Mouse (Mus musculus): ENCODE measurements at regions not wholly inside any gene's neighbourhood (a gene's known extent, or its start where the extent isn't known, plus 50 kb on each side); places are given as distances from the start of the nearest gene placed in this dataset.

DNA sequence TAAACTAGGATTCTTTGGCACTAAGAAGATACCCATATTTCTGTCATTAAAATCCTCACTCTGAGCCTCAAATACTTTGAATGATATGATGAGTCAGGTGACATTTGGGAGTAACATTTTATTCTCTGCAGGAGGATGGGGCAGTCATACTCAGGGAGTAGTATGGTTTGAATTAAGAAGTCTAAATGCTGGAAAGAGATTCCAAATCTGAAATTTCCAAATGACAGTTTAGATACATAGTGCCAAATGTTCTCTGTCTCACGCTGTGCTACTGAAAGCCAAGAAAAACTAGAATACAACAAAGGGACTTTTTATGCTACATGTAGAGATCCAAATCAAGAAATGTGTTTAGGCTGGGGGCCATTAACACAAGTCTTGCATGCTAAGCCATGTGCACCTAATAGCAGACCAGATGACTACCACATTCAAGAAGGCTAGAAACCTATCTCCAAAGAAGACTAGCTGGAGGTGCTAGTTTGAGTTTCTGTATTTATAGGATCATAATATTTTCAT is 796.5 kb downstream of the Flrt2 start:
- 85% methylated on average over 1 of the region's 1 CpGs for WGBS
- H3K27ac ChIP-seq (replicated peaks), result no peak overlapping the region
- H3K9me3 ChIP-seq, result no peaks in the 10 kb centered on the region
- H3K27me3 ChIP-seq (replicated peaks; ENCODE audit: low read depth, poor library complexity, severe bottlenecking), result no peaks in the 10 kb centered on the region
- no peaks in the 10 kb centered on the region for H3K36me3 ChIP-seq (replicated peaks)
- H3K4me3 ChIP-seq, result no peak overlapping the region
- no peak for DNase-seq (ENCODE audit: low spot score)
- H3K4me1 ChIP-seq, result no peaks in the 10 kb centered on the region

DNA sequence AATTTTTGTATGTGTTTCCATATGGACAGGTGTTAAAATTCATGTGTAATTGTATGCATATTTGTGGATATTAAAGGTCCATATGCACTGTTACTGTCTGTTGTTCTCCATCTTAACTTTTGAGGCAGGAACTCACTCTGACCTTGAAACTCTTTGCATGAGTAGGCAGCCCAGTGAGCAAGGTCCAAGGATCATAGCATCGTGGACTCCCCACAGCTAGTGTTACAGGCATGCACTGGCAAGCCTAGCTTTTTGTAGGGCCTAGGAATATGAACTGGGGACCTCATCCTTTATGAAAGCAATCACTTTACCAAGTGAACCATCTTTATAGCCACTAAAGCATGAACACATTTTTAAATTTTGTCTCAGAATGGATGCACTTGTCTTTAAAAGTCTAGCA is 817.6 kb downstream of the Flrt2 start:
- 89% methylated on average over 1 of the region's 1 CpGs for WGBS
- Histone ChIP-seq H3K4me1 (no peaks in the 10 kb centered on the region), H3K27me3 (replicated peaks; ENCODE audit: low read depth, poor library complexity, severe bottlenecking) (no peaks in the 10 kb centered on the region), H3K36me3 (replicated peaks) (no peaks in the 10 kb centered on the region), H3K27ac (replicated peaks) (no peak overlapping the region), H3K4me3 (no peak overlapping the region), H3K9me3 (no peaks in the 10 kb centered on the region)
- DNase-seq (ENCODE audit: low spot score), result no peak

DNA sequence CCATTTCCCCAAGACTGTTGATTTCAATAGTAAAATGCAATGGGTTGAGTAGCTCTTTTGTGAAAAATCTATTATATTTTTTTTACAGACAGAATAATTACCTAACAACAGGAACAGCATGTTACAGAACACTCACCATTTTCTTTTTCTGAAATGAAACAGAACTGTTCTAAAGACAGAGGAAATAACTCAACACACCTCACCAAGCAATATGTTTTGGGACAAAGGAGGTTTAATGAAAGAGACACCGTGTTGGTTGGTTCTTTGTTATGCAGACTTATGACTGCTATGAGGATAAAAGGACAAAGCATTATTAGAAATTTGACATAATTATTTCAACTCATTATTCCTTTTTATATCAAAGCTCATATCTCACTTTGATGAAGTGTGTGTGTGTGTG is 866.8 kb downstream of the Flrt2 start:
- Histone ChIP-seq H3K9me3 (no peaks in the 10 kb centered on the region), H3K4me1 (no peaks in the 10 kb centered on the region), H3K36me3 (replicated peaks) (no peaks in the 10 kb centered on the region), H3K27ac (replicated peaks) (no peak overlapping the region), H3K4me3 (no peak overlapping the region), H3K27me3 (replicated peaks; ENCODE audit: low read depth, poor library complexity, severe bottlenecking) (no peaks in the 10 kb centered on the region)
- no peak for DNase-seq (ENCODE audit: low spot score)
- WGBS, result 81% methylated on average over 1 of the region's 1 CpGs

DNA sequence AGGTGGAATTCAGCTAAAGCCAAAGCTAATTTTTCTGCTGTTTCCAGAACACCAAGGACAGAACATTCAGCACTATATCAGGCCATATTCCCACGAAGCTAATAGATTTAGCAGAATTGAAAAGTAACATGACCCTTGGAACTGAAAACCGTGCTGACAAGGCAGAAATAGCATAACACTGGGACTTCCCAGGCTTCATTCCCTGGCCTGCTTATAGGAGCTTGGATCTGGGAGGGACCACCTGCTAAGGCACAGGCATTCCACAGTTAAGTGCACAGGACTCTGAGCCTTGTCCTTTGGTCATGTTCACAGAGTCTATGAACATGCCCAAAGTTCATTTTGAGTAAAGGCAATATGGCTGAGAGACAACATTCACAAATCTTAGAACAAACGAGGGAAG is 902.8 kb downstream of the Flrt2 start:
- Histone ChIP-seq H3K27ac (replicated peaks) (no peak overlapping the region), H3K9me3 (0 out of 2 replicates have a peak, but pooled peaks cover 3% of the 10 kb centered on the region), H3K4me3 (no peak overlapping the region), H3K4me1 (no peaks in the 10 kb centered on the region), H3K27me3 (replicated peaks; ENCODE audit: low read depth, poor library complexity, severe bottlenecking) (no peaks in the 10 kb centered on the region), H3K36me3 (replicated peaks) (no peaks in the 10 kb centered on the region)
- no peak for DNase-seq (ENCODE audit: low spot score)
- WGBS, result 65% methylated on average over 3 of the region's 3 CpGs

DNA sequence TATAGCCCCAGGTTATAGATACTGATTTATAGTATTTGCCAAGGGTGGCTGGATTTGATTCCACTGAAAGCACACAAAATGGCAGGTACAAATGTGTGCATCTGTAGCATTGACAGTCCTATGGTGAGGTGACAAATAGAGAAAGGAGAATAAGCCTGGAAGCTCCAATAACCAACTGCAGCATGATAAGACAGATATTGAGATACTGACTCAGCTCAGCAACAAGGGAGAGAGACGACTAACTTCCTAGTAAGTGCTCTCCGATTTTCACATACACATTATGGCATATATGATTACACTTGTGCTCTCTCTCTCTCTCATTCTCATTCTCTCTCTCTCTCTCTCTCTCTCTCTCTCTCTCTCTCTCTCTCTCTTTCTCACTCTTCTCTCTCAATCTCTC is 923.1 kb downstream of the Flrt2 start:
- Histone ChIP-seq H3K27me3 (replicated peaks; ENCODE audit: low read depth, poor library complexity, severe bottlenecking) (no peaks in the 10 kb centered on the region), H3K27ac (replicated peaks) (no peak overlapping the region), H3K36me3 (replicated peaks) (no peaks in the 10 kb centered on the region), H3K9me3 (no peaks in the 10 kb centered on the region), H3K4me1 (no peaks in the 10 kb centered on the region), H3K4me3 (no peak overlapping the region)
- no peak for DNase-seq (ENCODE audit: low spot score)
- 85% methylated on average over 2 of the region's 2 CpGs for WGBS

DNA sequence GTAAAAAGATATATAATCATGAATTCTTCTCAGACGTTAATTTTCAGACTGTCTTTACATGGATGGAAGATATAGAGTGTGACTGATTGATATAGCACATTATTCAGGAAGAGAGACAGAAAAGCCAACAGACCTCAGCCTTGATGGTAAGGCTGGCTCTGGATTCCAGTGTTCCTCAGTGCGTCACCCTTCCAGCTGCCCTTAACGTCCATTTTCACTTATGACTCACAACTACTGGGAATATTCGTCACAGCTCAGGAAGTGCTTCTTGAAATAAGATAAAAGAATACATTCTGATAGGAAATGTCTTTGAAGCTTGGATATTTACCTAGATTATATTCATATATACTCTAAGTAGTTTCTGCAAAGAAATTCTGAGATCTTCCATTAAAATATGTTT is 923.8 kb downstream of the Flrt2 start:
- WGBS, result 90% methylated on average over 4 of the region's 4 CpGs
- H3K27me3 ChIP-seq (replicated peaks; ENCODE audit: low read depth, poor library complexity, severe bottlenecking), result no peaks in the 10 kb centered on the region
- no peak for DNase-seq (ENCODE audit: low spot score)
- H3K4me1 ChIP-seq, result no peaks in the 10 kb centered on the region
- no peak overlapping the region for H3K27ac ChIP-seq (replicated peaks)
- no peaks in the 10 kb centered on the region for H3K36me3 ChIP-seq (replicated peaks)
- H3K4me3 ChIP-seq, result no peak overlapping the region
- no peaks in the 10 kb centered on the region for H3K9me3 ChIP-seq

DNA sequence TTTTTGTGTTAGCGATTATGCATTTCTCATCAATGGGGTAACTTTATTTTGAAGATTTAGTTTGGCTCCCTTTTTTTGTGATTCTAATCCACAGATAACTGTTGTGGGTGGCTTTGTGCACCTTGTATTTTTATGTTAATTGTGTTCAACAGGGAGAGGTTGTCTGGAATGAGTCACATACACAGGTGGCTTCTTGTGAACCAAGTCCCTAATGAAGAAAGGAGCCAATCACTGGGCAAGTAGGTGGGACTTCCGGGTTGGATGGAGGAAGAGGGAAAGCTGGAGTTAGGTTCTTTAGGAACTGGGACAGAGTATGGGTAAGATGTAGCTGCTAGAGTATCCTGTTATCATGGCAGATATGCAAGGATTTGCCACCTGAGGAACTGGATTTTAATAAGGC is 925.2 kb downstream of the Flrt2 start:
- no peaks in the 10 kb centered on the region for H3K4me1 ChIP-seq
- H3K27ac ChIP-seq (replicated peaks), result no peak overlapping the region
- WGBS, result 94% methylated on average over 2 of the region's 2 CpGs

More for the DNA sequence above, 925.2 kb downstream of the Flrt2 start:
- H3K9me3 ChIP-seq, result no peaks in the 10 kb centered on the region
- no peak for DNase-seq (ENCODE audit: low spot score)
- no peak overlapping the region for H3K4me3 ChIP-seq
- H3K36me3 ChIP-seq (replicated peaks), result no peaks in the 10 kb centered on the region
- no peaks in the 10 kb centered on the region for H3K27me3 ChIP-seq (replicated peaks; ENCODE audit: low read depth, poor library complexity, severe bottlenecking)

All from embryonic facial prominence, embryonic 10.5 days (tissue).